ENCODE assay signal across 8 mouse cellular contexts in genomic region chr1:157443723-157444561, GRCm38 (mm10). TPM values are rescaled to one million over a fixed set of nuclear protein-coding genes. Genes with fewer than 3 reads are reported as not detected.
DNase-seq lines count a peak whose midpoint lies in the region; ATAC-seq lines count a peak whose summit lies in the region.

No protein-coding gene starts in this region.

- H3K4me2 ChIP-seq in forebrain, embryonic 12.5 days, result peak overlapping the region; percentile 21
- peak overlapping the region; percentile 39 for H3K4me2 ChIP-seq in hindbrain, embryonic 15.5 days
- peak overlapping the region; percentile 35 for H3K4me2 ChIP-seq in midbrain, embryonic 15.5 days

- H3K9ac ChIP-seq in forebrain, embryonic 12.5 days, result peak overlapping the region; percentile 38
- H3K9ac ChIP-seq in hindbrain, embryonic 15.5 days, result 0 out of 2 replicates have a peak overlapping the region, but pooled peaks have one; percentile 3
- 0 out of 2 replicates have a peak overlapping the region, but pooled peaks have one; percentile 20 for H3K9ac ChIP-seq in midbrain, embryonic 15.5 days

- H3K27ac ChIP-seq in forebrain, embryonic 12.5 days, result peak overlapping the region; percentile 77
- H3K27ac ChIP-seq in hindbrain, embryonic 15.5 days (replicated peaks), result peak overlapping the region; percentile 41
- 0 out of 2 replicates have a peak overlapping the region, but pooled peaks have one; percentile 49 for H3K27ac ChIP-seq in midbrain, embryonic 15.5 days

- ATAC-seq in forebrain, embryonic 12.5 days (ENCODE audit: low FRiP score), result no peak
- ATAC-seq in hindbrain, embryonic 15.5 days (ENCODE audit: low FRiP score, low read depth), result 0 out of 2 replicates have a peak, but pooled peaks have one; percentile 35
- ATAC-seq in midbrain, embryonic 15.5 days (replicated peaks), result no peak

- peak; percentile 11 for DNase-seq in kidney, postnatal 10 days
- DNase-seq in kidney, postnatal 36 days, result no peak
- no peak for DNase-seq in urinary bladder, adult 18-20 months (ENCODE audit: low spot score in 2 of 2)
- DNase-seq in thymus, postnatal 10 days (ENCODE audit: low spot score in 2 of 2), result no peak
- no peak for DNase-seq in retina, embryonic 14.5 days (ENCODE audit: low spot score)

- H3K27me3 ChIP-seq in forebrain, embryonic 12.5 days, result peaks cover 15% of the 10 kb centered on the region; the same call in 1 of the 2 replicates
- H3K27me3 ChIP-seq in hindbrain, embryonic 15.5 days, result no peaks in the 10 kb centered on the region
- no peaks in the 10 kb centered on the region for H3K27me3 ChIP-seq in midbrain, embryonic 15.5 days (replicated peaks)

- 13% methylated on average over 19 of the region's 19 CpGs for WGBS in forebrain, embryonic 12.5 days
- 22% methylated on average over 19 of the region's 19 CpGs for WGBS in hindbrain, embryonic 15.5 days
- 13% methylated on average over 19 of the region's 19 CpGs for WGBS in midbrain, embryonic 15.5 days

- no peaks in the 10 kb centered on the region for H3K9me3 ChIP-seq in forebrain, embryonic 12.5 days
- no peaks in the 10 kb centered on the region for H3K9me3 ChIP-seq in hindbrain, embryonic 15.5 days
- no peaks in the 10 kb centered on the region for H3K9me3 ChIP-seq in midbrain, embryonic 15.5 days

- H3K36me3 ChIP-seq in forebrain, embryonic 12.5 days (replicated peaks), result no peaks in the 10 kb centered on the region
- no peaks in the 10 kb centered on the region for H3K36me3 ChIP-seq in hindbrain, embryonic 15.5 days
- no peaks in the 10 kb centered on the region for H3K36me3 ChIP-seq in midbrain, embryonic 15.5 days (replicated peaks)

- peaks cover 80% of the 10 kb centered on the region for H3K4me1 ChIP-seq in forebrain, embryonic 12.5 days
- peaks cover 38% of the 10 kb centered on the region for H3K4me1 ChIP-seq in hindbrain, embryonic 15.5 days (replicated peaks)
- peaks cover 40% of the 10 kb centered on the region for H3K4me1 ChIP-seq in midbrain, embryonic 15.5 days

- H3K4me3 ChIP-seq in forebrain, embryonic 12.5 days (replicated peaks), result no peak overlapping the region
- H3K4me3 ChIP-seq in hindbrain, embryonic 15.5 days, result no peak overlapping the region
- no peak overlapping the region for H3K4me3 ChIP-seq in midbrain, embryonic 15.5 days

RNA-seq across cellular contexts. Expression of gene Cryzl2, which starts 14.4 kb away (rescaled TPM):
- polyA plus RNA-seq in forebrain, embryonic 12.5 days (2016; fragmentation: Nextera tagmentation; extraction: Ambion mirVana), result 6.7 and 8.3 TPM in 2 replicates
- polyA plus RNA-seq in hindbrain, embryonic 15.5 days (2015; fragmentation: Nextera tagmentation; extraction: Ambion mirVana), result 6.8 and 8.6 TPM in 2 replicates
- polyA plus RNA-seq in midbrain, embryonic 15.5 days (2015; fragmentation: Nextera tagmentation; extraction: Ambion mirVana), result 5.3 and 7.9 TPM in 2 replicates

RNA-seq across cellular contexts. Expression of gene Rasal2, which starts 31.5 kb away (rescaled TPM):
- polyA plus RNA-seq in forebrain, embryonic 12.5 days (2016; fragmentation: Nextera tagmentation; extraction: Ambion mirVana), result 25.8 and 28.9 TPM in 2 replicates
- polyA plus RNA-seq in hindbrain, embryonic 15.5 days (2015; fragmentation: Nextera tagmentation; extraction: Ambion mirVana), result 41.2 and 42.4 TPM in 2 replicates
- polyA plus RNA-seq in midbrain, embryonic 15.5 days (2015; fragmentation: Nextera tagmentation; extraction: Ambion mirVana), result 50.4 and 58.7 TPM in 2 replicates
